Mouse (Mus musculus) limb, embryonic 12.5 days (tissue): ENCODE data around the gene Itsn1. TPM values are rescaled to one million over a fixed set of nuclear protein-coding genes. Genes with fewer than 3 reads are reported as not detected.

Experiments
- ATAC-seq: fragments of 200-750 bp; cut with Nextera tagmentation; 2 replicates; pipeline ENCODE4 v1.8.0; 2017; ENCODE audit warnings: low read depth, moderate TSS enrichment; ENCODE audit not compliant: insufficient number of reproducible peaks, insufficient read depth, low FRiP score, low TSS enrichment
- H3K27ac ChIP-seq: fragments of 300-500 bp; sonication (generic); 2 replicates; pipeline ENCODE4 v1.5.1; 2016; ENCODE audit warnings: mild to moderate bottlenecking, moderate library complexity
- H3K27me3 ChIP-seq: fragments of 300-500 bp; sonication (generic); 2 replicates; pipeline ENCODE4 v1.6.1; 2016; ENCODE audit warnings: mild to moderate bottlenecking, moderate library complexity
- H3K36me3 ChIP-seq: fragments of 300-500 bp; sonication (generic); 2 replicates; pipeline ENCODE4 v1.6.1; 2016; ENCODE audit warnings: mild to moderate bottlenecking, moderate library complexity
- H3K4me1 ChIP-seq: fragments of 300-500 bp; sonication (generic); replicated peaks from 2 replicates; pipeline ENCODE4 v1.6.1; 2016
- H3K4me2 ChIP-seq: fragments of 300-500 bp; sonication (generic); 2 replicates; pipeline ENCODE4 v1.6.1; 2016; ENCODE audit warnings: mild to moderate bottlenecking, moderate library complexity
- H3K4me3 ChIP-seq: fragments of 300-500 bp; sonication (generic); replicated peaks from 2 replicates; pipeline ENCODE4 v1.5.1; 2016; ENCODE audit warnings: mild to moderate bottlenecking
- H3K9ac ChIP-seq: fragments of 300-500 bp; sonication (generic); replicated peaks from 2 replicates; pipeline ENCODE4 v1.6.1; 2016; ENCODE audit warnings: mild to moderate bottlenecking, moderate library complexity
- H3K9me3 ChIP-seq: fragments of 300-500 bp; sonication (generic); 2 replicates; pipeline ENCODE4 v1.6.1; 2016; ENCODE audit warnings: mild to moderate bottlenecking, moderate library complexity
- WGBS: fragments of 180-500 bp; shearing (Covaris S2); methylation state at CpG from one replicate; pipeline ENCODE4 v1.1.7; 2016; 5-methylcytosine and 5-hydroxymethylcytosine counted together
- polyA plus RNA-seq: library from polyadenylated mRNA; unstranded; fragments of >200 nt; fragmentation: Nextera tagmentation; extraction: Ambion mirVana; gene quantifications from 2 replicates; pipeline ENCODE4 v1.2.1, GENCODE M21; 2016

Gene Itsn1
- polyA plus RNA-seq, 1 experiment from 2014 or later, result 39.8 TPM

DNA sequence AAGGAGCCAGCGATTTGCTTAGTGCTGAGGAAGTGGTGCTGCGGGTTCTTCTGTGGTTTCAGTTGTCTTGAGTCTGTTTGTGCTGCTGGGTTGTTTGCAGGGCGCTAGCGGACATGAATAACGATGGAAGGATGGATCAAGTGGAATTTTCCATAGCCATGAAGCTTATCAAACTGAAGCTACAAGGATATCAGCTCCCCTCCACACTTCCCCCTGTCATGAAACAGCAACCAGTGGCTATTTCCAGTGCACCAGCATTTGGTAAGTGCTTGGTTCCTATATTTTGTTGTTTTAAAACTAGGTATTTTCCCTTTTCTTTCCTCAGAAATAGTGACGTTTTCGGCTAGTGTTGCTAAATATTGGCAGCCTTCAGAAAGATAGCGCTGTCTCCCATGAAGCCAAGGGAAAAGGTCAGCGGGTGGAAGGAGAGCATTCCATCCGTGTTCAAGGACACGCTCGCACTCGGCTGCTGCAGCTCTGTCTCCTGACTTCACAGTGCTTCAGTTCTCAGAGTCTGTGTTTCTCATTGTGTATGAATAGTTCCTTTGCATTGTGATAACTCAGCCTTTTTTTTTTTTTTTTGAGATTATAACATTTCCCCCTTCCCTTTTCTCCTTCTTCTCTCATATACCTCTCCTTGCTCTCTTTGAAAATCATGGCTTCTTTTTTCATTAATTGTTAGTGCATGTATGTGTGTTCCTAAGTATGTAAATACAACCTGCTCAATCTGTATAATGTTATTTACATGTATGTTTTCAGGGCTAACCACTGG, 64.6 kb downstream of the Itsn1 start:
- no peak for ATAC-seq
- WGBS, result 90% methylated on average over 13 of the region's 13 CpGs
- no peaks in the 10 kb centered on the region for H3K27me3 ChIP-seq
- no peak overlapping the region for H3K27ac ChIP-seq
- H3K9ac ChIP-seq, result no peak overlapping the region
- H3K4me3 ChIP-seq, result no peak overlapping the region
- no peaks in the 10 kb centered on the region for H3K9me3 ChIP-seq
- H3K36me3 ChIP-seq, result peaks cover 55% of the 10 kb centered on the region
- 0 out of 2 replicates have a peak, but pooled peaks cover 2% of the 10 kb centered on the region for H3K4me1 ChIP-seq
- no peak overlapping the region for H3K4me2 ChIP-seq

- Histone ChIP-seq H3K4me3 (no peak overlapping the region), H3K4me1 (0 out of 2 replicates have a peak, but pooled peaks cover 2% of the 10 kb centered on the region), H3K27me3 (no peaks in the 10 kb centered on the region), H3K9me3 (no peaks in the 10 kb centered on the region), H3K36me3 (peaks cover 51% of the 10 kb centered on the region), H3K27ac (no peak overlapping the region), H3K4me2 (no peak overlapping the region), H3K9ac (no peak overlapping the region)
- 94% methylated on average over 7 of the region's 7 CpGs for WGBS
- no peak for ATAC-seq
Measured at GRCm38 (mm10) chr16:91794306-91794705, 65.2 kb downstream of the Itsn1 start.

DNA sequence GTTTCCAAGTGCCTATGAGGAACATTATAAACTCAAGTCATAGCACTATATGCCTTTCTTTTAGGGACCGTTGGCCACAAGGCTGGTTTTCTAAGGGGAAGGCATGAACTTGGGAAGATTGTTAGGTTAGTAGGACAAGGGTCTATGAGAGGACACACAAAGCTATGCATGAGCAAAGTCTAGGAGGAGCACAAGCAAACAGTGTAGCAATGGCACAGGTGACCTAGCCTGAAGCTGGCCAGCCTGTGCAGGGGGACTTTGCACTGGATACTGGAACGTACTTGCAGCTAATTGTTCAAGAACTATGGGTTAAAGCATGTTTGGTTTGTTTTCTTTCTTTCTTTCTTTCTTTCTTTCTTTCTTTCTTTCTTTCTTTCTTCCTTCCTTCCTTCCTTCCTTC, 66.0 kb downstream of the Itsn1 start:
- no peak overlapping the region for H3K4me2 ChIP-seq
- H3K9ac ChIP-seq, result no peak overlapping the region
- ATAC-seq, result no peak
- WGBS, result 93% methylated on average over 2 of the region's 2 CpGs
- H3K9me3 ChIP-seq, result no peaks in the 10 kb centered on the region
- H3K4me3 ChIP-seq, result no peak overlapping the region
- no peak overlapping the region for H3K27ac ChIP-seq
- H3K36me3 ChIP-seq, result peaks cover 46% of the 10 kb centered on the region
- no peaks in the 10 kb centered on the region for H3K27me3 ChIP-seq
- 0 out of 2 replicates have a peak, but pooled peaks cover 2% of the 10 kb centered on the region for H3K4me1 ChIP-seq

GRCm38 (mm10) chr16:91795606-91796005, 66.5 kb downstream of the Itsn1 start:
- Histone ChIP-seq H3K27ac (no peak overlapping the region), H3K27me3 (no peaks in the 10 kb centered on the region), H3K9me3 (no peaks in the 10 kb centered on the region), H3K4me1 (0 out of 2 replicates have a peak, but pooled peaks cover 2% of the 10 kb centered on the region), H3K4me3 (no peak overlapping the region), H3K36me3 (peaks cover 41% of the 10 kb centered on the region), H3K9ac (no peak overlapping the region), H3K4me2 (no peak overlapping the region)
- ATAC-seq, result no peak
- 95% methylated on average over 9 of the region's 9 CpGs for WGBS

DNA sequence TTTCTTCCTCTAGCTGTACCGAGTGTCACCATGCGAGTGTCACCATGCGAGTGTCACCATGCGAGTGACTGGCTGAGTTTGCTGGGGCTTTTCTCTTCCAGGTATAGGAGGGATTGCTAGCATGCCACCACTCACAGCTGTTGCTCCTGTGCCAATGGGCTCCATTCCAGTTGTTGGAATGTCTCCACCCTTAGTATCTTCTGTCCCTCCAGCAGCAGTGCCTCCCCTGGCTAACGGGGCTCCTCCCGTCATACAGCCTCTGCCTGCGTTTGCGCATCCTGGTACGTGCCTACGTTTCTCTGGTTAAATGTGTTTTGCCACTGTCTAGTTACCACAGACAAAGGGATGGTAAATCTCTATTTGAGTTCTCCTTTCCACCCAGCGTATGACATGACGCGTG, 72.3 kb downstream of the Itsn1 start:
- no peak for ATAC-seq
- Histone ChIP-seq H3K4me3 (no peak overlapping the region), H3K27ac (no peak overlapping the region), H3K4me2 (no peak overlapping the region), H3K9me3 (no peaks in the 10 kb centered on the region), H3K36me3 (peaks cover 42% of the 10 kb centered on the region), H3K9ac (no peak overlapping the region), H3K27me3 (no peaks in the 10 kb centered on the region), H3K4me1 (peaks cover 28% of the 10 kb centered on the region)
- WGBS, result 96% methylated on average over 13 of the region's 13 CpGs

- no peak overlapping the region for H3K9ac ChIP-seq
- H3K27me3 ChIP-seq, result no peaks in the 10 kb centered on the region
- WGBS, result 36% methylated on average over 5 of the region's 5 CpGs
- peaks cover 28% of the 10 kb centered on the region for H3K4me1 ChIP-seq
- H3K4me2 ChIP-seq, result no peak overlapping the region
- no peak overlapping the region for H3K27ac ChIP-seq
- H3K4me3 ChIP-seq, result no peak overlapping the region
- peaks cover 43% of the 10 kb centered on the region for H3K36me3 ChIP-seq
- no peaks in the 10 kb centered on the region for H3K9me3 ChIP-seq
- peak; percentile 58 for ATAC-seq
Measured at GRCm38 (mm10) chr16:91802461-91803062, 73.5 kb downstream of the Itsn1 start.

- H3K4me2 ChIP-seq, result no peak overlapping the region
- 0 out of 2 replicates have a peak overlapping the region, but pooled peaks have one; percentile 17 for H3K27ac ChIP-seq
- no peak overlapping the region for H3K4me3 ChIP-seq
- H3K4me1 ChIP-seq, result peaks cover 28% of the 10 kb centered on the region
- H3K27me3 ChIP-seq, result no peaks in the 10 kb centered on the region
- H3K9me3 ChIP-seq, result no peaks in the 10 kb centered on the region
- H3K36me3 ChIP-seq, result peaks cover 55% of the 10 kb centered on the region
- H3K9ac ChIP-seq, result no peak overlapping the region
- WGBS, result 76% methylated on average over 8 of the region's 8 CpGs
- no peak for ATAC-seq
Measured at GRCm38 (mm10) chr16:91804418-91804817, 75.3 kb downstream of the Itsn1 start.

DNA sequence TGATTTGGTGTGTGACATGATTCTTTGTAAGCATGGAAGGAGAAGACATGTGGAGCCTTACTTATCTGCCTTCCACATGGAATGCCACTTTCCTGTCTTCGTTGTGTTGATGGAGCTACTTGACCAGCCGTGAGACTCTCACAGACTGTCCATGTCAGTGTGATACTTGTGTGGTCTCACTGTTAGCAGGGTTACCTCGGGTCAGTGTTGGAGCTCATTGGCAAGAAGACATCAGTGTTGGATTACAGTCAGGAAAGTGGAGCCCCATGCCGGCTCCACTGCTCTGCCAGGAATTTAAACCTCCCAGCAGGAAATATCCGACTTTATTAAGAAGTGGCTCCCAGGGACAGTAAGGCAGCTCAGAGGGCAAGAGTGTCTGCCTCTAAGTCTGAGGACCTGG, 75.8 kb downstream of the Itsn1 start:
- Histone ChIP-seq H3K4me3 (no peak overlapping the region), H3K4me2 (no peak overlapping the region), H3K36me3 (peaks cover 58% of the 10 kb centered on the region), H3K27me3 (no peaks in the 10 kb centered on the region), H3K9ac (no peak overlapping the region), H3K27ac (0 out of 2 replicates have a peak overlapping the region, but pooled peaks have one; percentile 17), H3K9me3 (no peaks in the 10 kb centered on the region), H3K4me1 (peaks cover 28% of the 10 kb centered on the region)
- ATAC-seq, result no peak
- WGBS, result 41% methylated on average over 5 of the region's 5 CpGs

GRCm38 (mm10) chr16:91810235-91810634, 81.2 kb downstream of the Itsn1 start:
- 84% methylated on average over 7 of the region's 7 CpGs for WGBS
- H3K4me1 ChIP-seq, result 0 out of 2 replicates have a peak, but pooled peaks cover 4% of the 10 kb centered on the region
- H3K9ac ChIP-seq, result no peak overlapping the region
- no peaks in the 10 kb centered on the region for H3K9me3 ChIP-seq
- H3K27me3 ChIP-seq, result no peaks in the 10 kb centered on the region
- no peak for ATAC-seq
- no peak overlapping the region for H3K27ac ChIP-seq
- peaks cover 65% of the 10 kb centered on the region for H3K36me3 ChIP-seq
- no peak overlapping the region for H3K4me2 ChIP-seq
- H3K4me3 ChIP-seq, result no peak overlapping the region

GRCm38 (mm10) chr16:91811339-91811738, 82.3 kb downstream of the Itsn1 start:
- H3K9ac ChIP-seq, result no peak overlapping the region
- H3K27me3 ChIP-seq, result no peaks in the 10 kb centered on the region
- H3K4me2 ChIP-seq, result no peak overlapping the region
- 94% methylated on average over 7 of the region's 7 CpGs for WGBS
- no peak for ATAC-seq
- H3K27ac ChIP-seq, result no peak overlapping the region
- H3K9me3 ChIP-seq, result no peaks in the 10 kb centered on the region
- no peaks in the 10 kb centered on the region for H3K4me1 ChIP-seq
- peaks cover 69% of the 10 kb centered on the region for H3K36me3 ChIP-seq
- no peak overlapping the region for H3K4me3 ChIP-seq

DNA sequence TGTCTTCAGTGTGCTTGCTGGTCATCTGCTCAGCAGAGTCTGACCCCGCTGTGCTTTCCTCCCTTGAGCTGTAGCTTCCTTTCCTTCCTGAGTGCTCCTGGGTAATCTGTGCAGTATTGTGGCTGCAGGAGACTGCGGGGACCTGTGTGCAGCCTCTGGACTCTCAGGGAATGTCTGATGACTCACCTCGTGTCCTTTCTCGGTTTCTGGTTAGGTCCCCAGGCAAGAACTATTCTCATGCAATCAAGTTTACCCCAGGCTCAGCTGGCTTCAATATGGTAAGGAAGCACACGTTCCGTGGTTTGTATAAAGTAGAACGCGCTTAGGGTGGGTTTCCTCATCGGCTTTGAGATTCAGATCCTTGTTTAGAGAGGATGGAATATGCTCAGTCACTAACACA, 82.8 kb downstream of the Itsn1 start:
- H3K36me3 ChIP-seq, result peaks cover 71% of the 10 kb centered on the region
- no peaks in the 10 kb centered on the region for H3K9me3 ChIP-seq
- ATAC-seq, result no peak
- H3K9ac ChIP-seq, result no peak overlapping the region
- no peak overlapping the region for H3K27ac ChIP-seq
- H3K27me3 ChIP-seq, result no peaks in the 10 kb centered on the region
- 93% methylated on average over 9 of the region's 9 CpGs for WGBS
- no peak overlapping the region for H3K4me2 ChIP-seq
- no peaks in the 10 kb centered on the region for H3K4me1 ChIP-seq
- H3K4me3 ChIP-seq, result no peak overlapping the region
